ENCODE assay signal across 8 mouse cellular contexts in genomic region chr7:141194409-141194808, GRCm38 (mm10). TPM values are rescaled to one million over a fixed set of nuclear protein-coding genes. Genes with fewer than 3 reads are reported as not detected.
DNase-seq lines count a peak whose midpoint lies in the region; ATAC-seq and TF ChIP-seq lines count a peak whose summit lies in the region.

No protein-coding gene starts in this region.

- DNase-seq in heart, postnatal 25 days (ENCODE audit: low spot score): no peak
- DNase-seq in liver, postnatal 0 days: no peak
- DNase-seq in frontal cortex, postnatal 25 days (ENCODE audit: low spot score in 2 of 2): no peak
- DNase-seq in left cerebral cortex, postnatal 4 days: no peak
- DNase-seq in adrenal gland, adult 2 months: no peak

- H3K4me3 ChIP-seq in heart, embryonic 12.5 days: peak overlapping the region; percentile 89
- H3K4me3 ChIP-seq in ES-Bruce4 (ENCODE audit: low read depth, low read length): peak overlapping the region; percentile 82
- peak overlapping the region; percentile 88 for H3K4me3 ChIP-seq in forebrain, embryonic 16.5 days (replicated peaks; ENCODE audit: low read length)
- peak overlapping the region; percentile 95 for H3K4me3 ChIP-seq in liver, postnatal 0 days (ENCODE audit: low read depth, low read length)

- intact Hi-C loops in heart, postnatal 25 days (cut with DNase I): no loop called here
- intact Hi-C loops in left cerebral cortex, postnatal 4 days (cut with DNase I): no loop called here

- H3K9ac ChIP-seq in heart, embryonic 12.5 days: peak overlapping the region; percentile 70
- H3K9ac ChIP-seq in ES-Bruce4 (ENCODE audit: low read depth, poor library complexity, severe bottlenecking): peak overlapping the region; percentile 50
- H3K9ac ChIP-seq in forebrain, embryonic 16.5 days (replicated peaks; ENCODE audit: low read depth, low read length): peak overlapping the region; percentile 65
- peak overlapping the region; percentile 96 for H3K9ac ChIP-seq in liver, postnatal 0 days (replicated peaks)

- no peak for TF ChIP-seq CTCF in ES-Bruce4 (IDR thresholded peaks at IDR 0.05; ENCODE audit: low read depth, low read length)
- no peak for TF ChIP-seq CTCF in liver, postnatal 0 days (IDR thresholded peaks at IDR 0.05; ENCODE audit: low read depth)

- H3K4me2 ChIP-seq in heart, embryonic 12.5 days: peak overlapping the region; percentile 93
- H3K4me2 ChIP-seq in forebrain, embryonic 16.5 days (ENCODE audit: low read length): peak overlapping the region; percentile 99
- peak overlapping the region; percentile 100 for H3K4me2 ChIP-seq in liver, postnatal 0 days (ENCODE audit: low read depth, low read length)

- no peaks in the 10 kb centered on the region for H3K27me3 ChIP-seq in heart, embryonic 12.5 days (replicated peaks)
- no peaks in the 10 kb centered on the region for H3K27me3 ChIP-seq in ES-Bruce4 (ENCODE audit: control insufficient read depth, insufficient read depth, low read length, poor library complexity, severe bottlenecking)
- H3K27me3 ChIP-seq in forebrain, embryonic 16.5 days (replicated peaks; ENCODE audit: control insufficient read depth, insufficient read depth, low read length): no peaks in the 10 kb centered on the region
- no peaks in the 10 kb centered on the region for H3K27me3 ChIP-seq in liver, postnatal 0 days (ENCODE audit: insufficient read depth, low read length)

- under 1% methylated on average over 23 of the region's 23 CpGs for WGBS in heart, embryonic 12.5 days
- WGBS in forebrain, embryonic 16.5 days: under 1% methylated on average over 23 of the region's 23 CpGs
- under 1% methylated on average over 23 of the region's 23 CpGs for WGBS in liver, postnatal 0 days (ENCODE audit: insufficient replicate concordance)

- H3K36me3 ChIP-seq in heart, embryonic 12.5 days: peaks cover 29% of the 10 kb centered on the region
- peaks cover 13% of the 10 kb centered on the region for H3K36me3 ChIP-seq in ES-Bruce4 (ENCODE audit: control insufficient read depth, insufficient read depth, low read length, poor library complexity, severe bottlenecking)
- H3K36me3 ChIP-seq in forebrain, embryonic 16.5 days (ENCODE audit: control insufficient read depth, insufficient read depth): peaks cover 17% of the 10 kb centered on the region
- peaks cover 27% of the 10 kb centered on the region for H3K36me3 ChIP-seq in liver, postnatal 0 days (replicated peaks; ENCODE audit: insufficient read depth, low read length)

- peaks cover 37% of the 10 kb centered on the region for H3K4me1 ChIP-seq in heart, embryonic 12.5 days (replicated peaks)
- H3K4me1 ChIP-seq in ES-Bruce4 (ENCODE audit: control insufficient read depth, insufficient read depth, low read length): peaks cover 7% of the 10 kb centered on the region
- peaks cover 20% of the 10 kb centered on the region for H3K4me1 ChIP-seq in forebrain, embryonic 16.5 days (replicated peaks; ENCODE audit: control insufficient read depth, insufficient read depth, low read length)
- peaks cover 35% of the 10 kb centered on the region for H3K4me1 ChIP-seq in liver, postnatal 0 days (ENCODE audit: insufficient read depth)

- H3K27ac ChIP-seq in heart, embryonic 12.5 days (ENCODE audit: poor library complexity, severe bottlenecking): peak overlapping the region; percentile 78
- H3K27ac ChIP-seq in ES-Bruce4 (ENCODE audit: insufficient read depth, low read length): peak overlapping the region; percentile 18; the same call in 1 of the 2 replicates
- H3K27ac ChIP-seq in forebrain, embryonic 16.5 days (ENCODE audit: low read length): peak overlapping the region; percentile 80
- H3K27ac ChIP-seq in liver, postnatal 0 days (ENCODE audit: low read depth): peak overlapping the region; percentile 91

- no peak for TF ChIP-seq EP300 in ES-Bruce4 (IDR thresholded peaks at IDR 0.05; ENCODE audit: insufficient read depth, low read depth, low read length)
- TF ChIP-seq EP300 in liver, postnatal 0 days (IDR thresholded peaks at IDR 0.05; ENCODE audit: low read depth): no peak

- H3K9me3 ChIP-seq in heart, embryonic 12.5 days (replicated peaks): no peaks in the 10 kb centered on the region
- no peaks in the 10 kb centered on the region for H3K9me3 ChIP-seq in ES-Bruce4 (replicated peaks; ENCODE audit: control insufficient read depth, insufficient read depth, low read length, poor library complexity, severe bottlenecking)
- H3K9me3 ChIP-seq in forebrain, embryonic 16.5 days (ENCODE audit: control insufficient read depth, low read length): no peaks in the 10 kb centered on the region
- H3K9me3 ChIP-seq in liver, postnatal 0 days (ENCODE audit: low read length): no peaks in the 10 kb centered on the region

- no peak for TF ChIP-seq POLR2A in ES-Bruce4 (IDR thresholded peaks at IDR 0.05; ENCODE audit: insufficient read depth, low read length)

- no peak for ATAC-seq in heart, embryonic 12.5 days (ENCODE audit: insufficient number of reproducible peaks, low FRiP score)
- no peak for ATAC-seq in forebrain, embryonic 16.5 days
- no peak for ATAC-seq in liver, postnatal 0 days

RNA-seq across cellular contexts. Expression of gene Lrrc56, which starts 0.5 kb away (rescaled TPM):
- polyA plus RNA-seq in heart, embryonic 12.5 days (2016; fragmentation: Nextera tagmentation; extraction: Ambion mirVana): 2.5 and 3.5 TPM in 2 replicates
- total RNA-seq in heart, postnatal 25 days (2021): 1 to 10 TPM; 3.2 to 4.7 TPM
- polyA plus RNA-seq in ES-Bruce4 (2011; ENCODE audit: insufficient read depth, insufficient read length, low read depth, missing spikeins): 3.3 and 3.4 TPM in 2 replicates
- polyA plus RNA-seq in forebrain, embryonic 16.5 days (2015; fragmentation: Nextera tagmentation; extraction: Ambion mirVana): 10.0 and 13.9 TPM in 2 replicates
- 2.0 and 2.2 TPM in 2 replicates for polyA plus RNA-seq in liver, postnatal 0 days (2015; fragmentation: Nextera tagmentation; extraction: Ambion mirVana)
- total RNA-seq in left cerebral cortex, postnatal 4 days (2021): 1 to 10 TPM; 6.2 to 7.4 TPM
- 1 to 10 TPM; 6.3 to 8.0 TPM for total RNA-seq in adrenal gland, adult 2 months (2021)
- polyA plus RNA-seq in adrenal gland, adult 2 months (2012; rRNA removed): 8.0 and 8.7 TPM in 2 replicates

RNA-seq across cellular contexts. Expression of gene Hras, which starts 0.6 kb away (rescaled TPM):
- polyA plus RNA-seq in heart, embryonic 12.5 days (2016; fragmentation: Nextera tagmentation; extraction: Ambion mirVana): 74.1 and 78.2 TPM in 2 replicates
- 100 to 1,000 TPM; 106 to 112 TPM for total RNA-seq in heart, postnatal 25 days (2021)
- polyA plus RNA-seq in ES-Bruce4 (2011; ENCODE audit: insufficient read depth, insufficient read length, low read depth, missing spikeins): 50.5 and 51.8 TPM in 2 replicates
- 105 and 113 TPM in 2 replicates for polyA plus RNA-seq in forebrain, embryonic 16.5 days (2015; fragmentation: Nextera tagmentation; extraction: Ambion mirVana)
- polyA plus RNA-seq in liver, postnatal 0 days (2015; fragmentation: Nextera tagmentation; extraction: Ambion mirVana): 44.0 and 46.2 TPM in 2 replicates
- total RNA-seq in left cerebral cortex, postnatal 4 days (2021): 100 to 1,000 TPM; 194 to 211 TPM
- total RNA-seq in adrenal gland, adult 2 months (2021): 10 to 100 TPM; 65.5 to 99.1 TPM
- 41.8 and 47.1 TPM in 2 replicates for polyA plus RNA-seq in adrenal gland, adult 2 months (2012; rRNA removed)

RNA-seq across cellular contexts. Expression of gene Lmntd2, which starts 19.5 kb away (rescaled TPM):
- polyA plus RNA-seq in heart, embryonic 12.5 days (2016; fragmentation: Nextera tagmentation; extraction: Ambion mirVana): 1.3 and 1.4 TPM in 2 replicates
- not detected for total RNA-seq in heart, postnatal 25 days (2021)
- 5.9 and 6.6 TPM in 2 replicates for polyA plus RNA-seq in ES-Bruce4 (2011; ENCODE audit: insufficient read depth, insufficient read length, low read depth, missing spikeins)
- polyA plus RNA-seq in forebrain, embryonic 16.5 days (2015; fragmentation: Nextera tagmentation; extraction: Ambion mirVana): 0.76 and 1.2 TPM in 2 replicates
- 0.49 TPM in 2 replicates for polyA plus RNA-seq in liver, postnatal 0 days (2015; fragmentation: Nextera tagmentation; extraction: Ambion mirVana)
- total RNA-seq in left cerebral cortex, postnatal 4 days (2021): under 1 TPM in 1 of 2 experiments, not detected in 1; 0.18 TPM
- total RNA-seq in adrenal gland, adult 2 months (2021): under 1 TPM; 0.17 TPM
- 0.81 and 1.2 TPM in 2 replicates for polyA plus RNA-seq in adrenal gland, adult 2 months (2012; rRNA removed)

RNA-seq across cellular contexts. Expression of gene Rassf7, which starts 21.3 kb away (rescaled TPM):
- polyA plus RNA-seq in heart, embryonic 12.5 days (2016; fragmentation: Nextera tagmentation; extraction: Ambion mirVana): 12.9 and 16.2 TPM in 2 replicates
- total RNA-seq in heart, postnatal 25 days (2021): under 1 TPM; 0.62 to 0.64 TPM
- 29.6 and 36.3 TPM in 2 replicates for polyA plus RNA-seq in ES-Bruce4 (2011; ENCODE audit: insufficient read depth, insufficient read length, low read depth, missing spikeins)
- 22.9 and 23.6 TPM in 2 replicates for polyA plus RNA-seq in forebrain, embryonic 16.5 days (2015; fragmentation: Nextera tagmentation; extraction: Ambion mirVana)
- 24.9 and 27.3 TPM in 2 replicates for polyA plus RNA-seq in liver, postnatal 0 days (2015; fragmentation: Nextera tagmentation; extraction: Ambion mirVana)
- 1 to 10 TPM; 3.8 to 4.7 TPM for total RNA-seq in left cerebral cortex, postnatal 4 days (2021)
- total RNA-seq in adrenal gland, adult 2 months (2021): 1 to 10 TPM; 2.0 to 6.0 TPM
- polyA plus RNA-seq in adrenal gland, adult 2 months (2012; rRNA removed): 14.1 and 18.1 TPM in 2 replicates

RNA-seq across cellular contexts. Expression of gene Rnh1, which starts 21.8 kb away (rescaled TPM):
- polyA plus RNA-seq in heart, embryonic 12.5 days (2016; fragmentation: Nextera tagmentation; extraction: Ambion mirVana): 82.4 and 88.2 TPM in 2 replicates
- 10 to 100 TPM; 65.7 to 69.9 TPM for total RNA-seq in heart, postnatal 25 days (2021)
- 44.8 and 48.5 TPM in 2 replicates for polyA plus RNA-seq in ES-Bruce4 (2011; ENCODE audit: insufficient read depth, insufficient read length, low read depth, missing spikeins)
- 41.0 and 45.7 TPM in 2 replicates for polyA plus RNA-seq in forebrain, embryonic 16.5 days (2015; fragmentation: Nextera tagmentation; extraction: Ambion mirVana)
- polyA plus RNA-seq in liver, postnatal 0 days (2015; fragmentation: Nextera tagmentation; extraction: Ambion mirVana): 55.2 and 55.7 TPM in 2 replicates
- total RNA-seq in left cerebral cortex, postnatal 4 days (2021): 10 to 100 TPM; 20.1 to 25.3 TPM
- 100 to 1,000 TPM; 301 to 302 TPM for total RNA-seq in adrenal gland, adult 2 months (2021)
- polyA plus RNA-seq in adrenal gland, adult 2 months (2012; rRNA removed): 214 and 394 TPM in 2 replicates

Comparison
In these comparisons a context has a peak if more than half of its experiments do, and no peak if none do; other contexts are left out.
1. H3K27ac ChIP-seq: peak in every context shown above with its lines; median percentile 91 in liver, postnatal 0 days; 80 in forebrain, embryonic 16.5 days; 78 in heart, embryonic 12.5 days; 18 in ES-Bruce4.